Mouse (Mus musculus): ENCODE results near the gene Gm10203.

The Gm10203 gene

GRCm38 (mm10) chr6:149179064-149179463 is 49.1 kb downstream of the Gm10203 start:
- no peak for DNase-seq (ENCODE audit: low spot score in 2 of 2)

Measured in right cerebral cortex, postnatal 36 days (tissue).